Mouse (Mus musculus) lung, adult 10 weeks (tissue): Measurements from ENCODE around the gene Asgr1. TPM values are rescaled to one million over a fixed set of nuclear protein-coding genes. Genes with fewer than 3 reads are reported as not detected.

ENCODE experiments used
- polyA plus RNA-seq: library from polyadenylated mRNA; stranded (reverse); fragments of 350-450 nt; fragmentation: Illumina TruSeq; extraction: RNeasy Lipid Tissue Mini Kit (QIAGEN cat#74804); gene quantifications from one replicate; pipeline ENCODE4 v1.2.3, GENCODE M21; 2014; ENCODE audit warnings: low read depth, low replicate concordance; ENCODE audit not compliant: insufficient read depth

Gene Asgr1
- polyA plus RNA-seq = 13.1 TPM

GRCm38 (mm10) chr11:70053898-70054570, at the start of gene Asgr1:
Gene Asgr1 (plus strand): TSS chr11:70054085.

GRCm38 (mm10) chr11:70014880-70015558, 38.9 kb upstream of the Asgr1 start, which contains the start of gene Acadvl:
Gene Acadvl (minus strand): TSS chr11:70015411.

GRCm38 (mm10) chr11:70016669-70017068, 37.2 kb upstream of the Asgr1 start, which contains the start of gene Dlg4:
Gene Dlg4 (plus strand): TSS chr11:70016942.

GRCm38 (mm10) chr11:70091986-70092783, 38.3 kb downstream of the Asgr1 start, which contains the start of gene Asgr2:
Gene Asgr2 (plus strand): TSS chr11:70092644.

Other genes with a start within 250 kb of the Asgr1 start
- 4.9 TPM for gene Tmem102, start 248.5 kb upstream of the Asgr1 start, polyA plus RNA-seq
- not detected for gene Gm39566, start 238.8 kb upstream of the Asgr1 start, polyA plus RNA-seq
- gene Spem2, start 235.6 kb upstream of the Asgr1 start, polyA plus RNA-seq = not detected
- gene Spem1, start 231.9 kb upstream of the Asgr1 start, polyA plus RNA-seq = not detected
- gene Nlgn2, start 216.3 kb upstream of the Asgr1 start, polyA plus RNA-seq = 5.3 TPM
- gene Tmem256, start 215.6 kb upstream of the Asgr1 start, polyA plus RNA-seq = 375 TPM
- gene Plscr3, start 207.7 kb upstream of the Asgr1 start, polyA plus RNA-seq = 65.1 TPM
- gene Tnk1, start 195.4 kb upstream of the Asgr1 start, polyA plus RNA-seq = 5.1 TPM
- gene Tmem95, start 176.1 kb upstream of the Asgr1 start, polyA plus RNA-seq = not detected
- 11.2 TPM for gene Kctd11, start 172.7 kb upstream of the Asgr1 start, polyA plus RNA-seq
- 9.7 TPM for gene Acap1, start 158.5 kb upstream of the Asgr1 start, polyA plus RNA-seq
- gene 2810408A11Rik, start 153.1 kb upstream of the Asgr1 start, polyA plus RNA-seq = 0.77 TPM
- 9.9 TPM for gene Neurl4, start 153.0 kb upstream of the Asgr1 start, polyA plus RNA-seq
- gene Gps2, start 140.2 kb upstream of the Asgr1 start, polyA plus RNA-seq = 43.0 TPM
- 466 TPM for gene Eif5a, start 132.1 kb upstream of the Asgr1 start, polyA plus RNA-seq
- gene Ybx2, start 118.3 kb upstream of the Asgr1 start, polyA plus RNA-seq = 1.3 TPM
- 8.1 TPM for gene Slc2a4, start 105.9 kb upstream of the Asgr1 start, polyA plus RNA-seq
- 60.8 TPM for gene Cldn7, start 89.3 kb upstream of the Asgr1 start, polyA plus RNA-seq
- gene Ctdnep1, start 72.9 kb upstream of the Asgr1 start, polyA plus RNA-seq = 86.4 TPM
- gene Elp5, start 71.6 kb upstream of the Asgr1 start, polyA plus RNA-seq = 40.7 TPM
- 466 TPM for gene Gabarap, start 62.9 kb upstream of the Asgr1 start, polyA plus RNA-seq
- gene Phf23, start 58.3 kb upstream of the Asgr1 start, polyA plus RNA-seq = 39.5 TPM
- 6.0 TPM for gene Dvl2, start 53.5 kb upstream of the Asgr1 start, polyA plus RNA-seq
- gene Acadvl, start 38.7 kb upstream of the Asgr1 start, polyA plus RNA-seq = 82.7 TPM
- gene Dlg4, start 37.1 kb upstream of the Asgr1 start, polyA plus RNA-seq = 7.3 TPM
- 0.41 TPM for gene Asgr2, start 38.6 kb downstream of the Asgr1 start, polyA plus RNA-seq
- 26.9 TPM for gene Mgl2, start 76.2 kb downstream of the Asgr1 start, polyA plus RNA-seq
- gene Clec10a, start 102.1 kb downstream of the Asgr1 start, polyA plus RNA-seq = 14.5 TPM
- gene Slc16a11, start 158.7 kb downstream of the Asgr1 start, polyA plus RNA-seq = 54.5 TPM
- 4.1 TPM for gene Slc16a13, start 167.0 kb downstream of the Asgr1 start, polyA plus RNA-seq
- 15.8 TPM for gene Bcl6b, start 175.7 kb downstream of the Asgr1 start, polyA plus RNA-seq
- gene 0610010K14Rik, start 183.8 kb downstream of the Asgr1 start, polyA plus RNA-seq = 69.1 TPM
- 8.1 TPM for gene Gm21988, start 185.7 kb downstream of the Asgr1 start, polyA plus RNA-seq
- 203 TPM for gene Rnasek, start 185.8 kb downstream of the Asgr1 start, polyA plus RNA-seq
- 2.8 TPM for gene Alox12, start 201.3 kb downstream of the Asgr1 start, polyA plus RNA-seq